Mouse (Mus musculus): ENCODE data around the gene Dusp12. TPM values are rescaled to one million over a fixed set of nuclear protein-coding genes. Genes with fewer than 3 reads are reported as not detected.

The Dusp12 gene
- polyA plus RNA-seq, 1 experiment from 2014 or later = 38.9 TPM

GRCm38 (mm10) chr1:170850007-170850406 is 35.3 kb downstream of the Dusp12 start:
- Histone ChIP-seq H3K27ac (ENCODE audit: low read length) (no peak overlapping the region), H3K9me3 (ENCODE audit: control insufficient read depth, low read depth, low read length) (no peaks in the 10 kb centered on the region), H3K9ac (replicated peaks; ENCODE audit: low read depth, low read length) (no peak overlapping the region), H3K4me3 (ENCODE audit: low read depth, low read length) (no peak overlapping the region), H3K27me3 (ENCODE audit: control insufficient read depth, insufficient read depth, low read length) (no peaks in the 10 kb centered on the region), H3K36me3 (ENCODE audit: control insufficient read depth, insufficient read depth, low read length) (no peaks in the 10 kb centered on the region), H3K4me2 (replicated peaks; ENCODE audit: low read depth, low read length) (no peak overlapping the region), H3K4me1 (ENCODE audit: control insufficient read depth, insufficient read depth, low read length) (no peaks in the 10 kb centered on the region)
- no peak for ATAC-seq (ENCODE audit: insufficient number of reproducible peaks, insufficient read depth, low FRiP score, low read depth)
- WGBS = 97% methylated on average over 2 of the region's 2 CpGs

DNA sequence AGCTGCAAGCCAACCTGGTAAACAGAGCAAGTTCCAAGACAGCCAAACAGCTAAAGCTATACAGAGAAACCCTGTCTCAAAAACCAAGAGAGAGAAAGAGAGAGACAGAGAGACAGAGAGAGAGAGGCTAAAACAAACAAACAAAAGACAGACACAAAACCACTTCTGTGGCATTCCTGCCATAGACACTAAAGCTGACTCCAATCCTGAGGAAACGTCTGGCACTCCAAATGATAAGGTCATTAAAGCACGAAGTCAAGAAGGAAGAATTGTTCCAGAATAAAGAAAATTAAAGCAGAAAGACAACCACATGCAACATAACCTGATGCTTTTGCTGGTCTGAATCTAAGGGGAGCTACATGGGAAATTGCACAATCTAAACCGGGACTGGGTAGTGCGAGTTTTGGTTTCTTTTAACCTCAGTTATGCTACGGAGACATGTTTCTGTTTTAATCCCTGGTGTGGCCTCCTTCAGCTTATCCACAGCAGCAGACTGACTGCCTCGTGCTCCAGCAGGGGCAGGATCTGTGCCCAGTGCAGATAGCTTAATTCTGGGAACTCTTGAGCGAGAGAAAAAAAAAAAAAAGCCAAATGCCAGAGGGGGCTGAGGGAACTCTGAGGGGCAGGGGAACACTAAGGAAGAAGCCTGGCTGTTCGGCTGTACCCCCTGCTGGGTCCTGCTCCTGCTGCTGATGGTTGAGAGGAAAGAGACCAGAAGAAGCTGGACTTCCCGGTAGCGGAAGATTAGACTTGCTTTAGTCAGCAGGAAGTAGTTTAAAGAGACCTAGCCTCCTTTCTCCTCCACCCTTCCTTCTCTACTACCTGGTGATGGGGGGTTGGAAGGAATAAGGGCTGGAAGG is 39.7 kb downstream of the Dusp12 start:
- no peak overlapping the region for H3K4me3 ChIP-seq (ENCODE audit: low read depth, low read length)
- H3K27ac ChIP-seq (ENCODE audit: low read length) = no peak overlapping the region
- H3K36me3 ChIP-seq (ENCODE audit: control insufficient read depth, insufficient read depth, low read length) = no peaks in the 10 kb centered on the region
- ATAC-seq (ENCODE audit: insufficient number of reproducible peaks, insufficient read depth, low FRiP score, low read depth) = no peak
- no peaks in the 10 kb centered on the region for H3K4me1 ChIP-seq (ENCODE audit: control insufficient read depth, insufficient read depth, low read length)
- H3K9ac ChIP-seq (replicated peaks; ENCODE audit: low read depth, low read length) = no peak overlapping the region
- H3K27me3 ChIP-seq (ENCODE audit: control insufficient read depth, insufficient read depth, low read length) = no peaks in the 10 kb centered on the region
- H3K9me3 ChIP-seq (ENCODE audit: control insufficient read depth, low read depth, low read length) = no peaks in the 10 kb centered on the region
- 49% methylated on average over 10 of the region's 10 CpGs for WGBS
- H3K4me2 ChIP-seq (replicated peaks; ENCODE audit: low read depth, low read length) = no peak overlapping the region

- 50% methylated on average over 8 of the region's 8 CpGs for WGBS
- no peak overlapping the region for H3K27ac ChIP-seq (ENCODE audit: low read length)
- H3K27me3 ChIP-seq (ENCODE audit: control insufficient read depth, insufficient read depth, low read length) = no peaks in the 10 kb centered on the region
- no peak overlapping the region for H3K4me3 ChIP-seq (ENCODE audit: low read depth, low read length)
- H3K9me3 ChIP-seq (ENCODE audit: control insufficient read depth, low read depth, low read length) = no peaks in the 10 kb centered on the region
- no peaks in the 10 kb centered on the region for H3K4me1 ChIP-seq (ENCODE audit: control insufficient read depth, insufficient read depth, low read length)
- no peak for ATAC-seq (ENCODE audit: insufficient number of reproducible peaks, insufficient read depth, low FRiP score, low read depth)
- H3K9ac ChIP-seq (replicated peaks; ENCODE audit: low read depth, low read length) = no peak overlapping the region
- H3K4me2 ChIP-seq (replicated peaks; ENCODE audit: low read depth, low read length) = no peak overlapping the region
- H3K36me3 ChIP-seq (ENCODE audit: control insufficient read depth, insufficient read depth, low read length) = no peaks in the 10 kb centered on the region; the same call in 1 of the 2 replicates
Measured at GRCm38 (mm10) chr1:170844380-170844779, 41.0 kb downstream of the Dusp12 start.

DNA sequence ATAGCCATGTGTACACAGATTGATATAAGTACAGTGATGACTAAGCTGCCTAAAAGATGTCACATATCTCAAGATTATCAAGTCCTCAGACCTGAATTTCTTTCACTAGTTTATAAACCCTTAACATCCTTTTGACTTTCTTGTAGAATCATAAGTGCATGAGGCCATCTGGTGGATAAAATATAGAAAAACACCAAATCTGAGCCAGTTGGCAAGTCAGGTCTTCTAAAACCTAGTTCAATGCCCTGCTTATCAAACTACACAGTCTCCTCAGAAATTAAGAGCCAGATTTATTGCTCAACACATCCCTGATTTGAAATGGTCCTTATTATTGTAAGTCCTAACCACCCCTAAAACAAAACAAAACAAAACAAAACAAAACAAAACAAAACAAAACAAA is 45.7 kb downstream of the Dusp12 start:
- no peaks in the 10 kb centered on the region for H3K4me1 ChIP-seq (ENCODE audit: control insufficient read depth, insufficient read depth, low read length)
- H3K36me3 ChIP-seq (ENCODE audit: control insufficient read depth, insufficient read depth, low read length) = no peaks in the 10 kb centered on the region; the same call in 1 of the 2 replicates
- no peak overlapping the region for H3K9ac ChIP-seq (replicated peaks; ENCODE audit: low read depth, low read length)
- no peak overlapping the region for H3K4me3 ChIP-seq (ENCODE audit: low read depth, low read length)
- H3K4me2 ChIP-seq (replicated peaks; ENCODE audit: low read depth, low read length) = no peak overlapping the region
- no peaks in the 10 kb centered on the region for H3K27me3 ChIP-seq (ENCODE audit: control insufficient read depth, insufficient read depth, low read length)
- no peak for ATAC-seq (ENCODE audit: insufficient number of reproducible peaks, insufficient read depth, low FRiP score, low read depth)
- H3K9me3 ChIP-seq (ENCODE audit: control insufficient read depth, low read depth, low read length) = no peaks in the 10 kb centered on the region
- H3K27ac ChIP-seq (ENCODE audit: low read length) = no peak overlapping the region

GRCm38 (mm10) chr1:170834756-170835155 is 50.6 kb downstream of the Dusp12 start:
- no peak for ATAC-seq (ENCODE audit: insufficient number of reproducible peaks, insufficient read depth, low FRiP score, low read depth)
- WGBS = 86% methylated on average over 9 of the region's 9 CpGs

DNA sequence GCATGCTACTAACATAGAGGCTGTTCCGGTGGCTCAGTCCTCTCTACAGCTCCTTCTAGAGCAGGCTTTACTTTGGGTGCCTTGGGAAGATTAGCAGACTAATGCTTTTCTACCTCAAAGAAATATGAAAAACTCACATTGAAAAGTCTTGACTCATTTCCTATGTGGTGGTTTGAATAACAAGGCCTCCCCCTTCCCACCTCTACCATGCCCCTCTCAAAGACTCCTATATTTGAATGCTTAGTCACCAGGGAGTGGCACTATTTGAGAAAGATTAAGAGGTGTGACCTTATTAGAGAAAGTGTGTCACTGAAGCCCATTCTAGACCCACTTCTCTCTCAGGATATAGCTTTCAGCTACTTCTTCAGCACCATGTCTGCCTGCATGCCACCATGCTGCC is 55.6 kb downstream of the Dusp12 start:
- Histone ChIP-seq H3K4me3 (ENCODE audit: low read depth, low read length) (no peak overlapping the region), H3K27ac (ENCODE audit: low read length) (no peak overlapping the region), H3K4me2 (replicated peaks; ENCODE audit: low read depth, low read length) (no peak overlapping the region), H3K27me3 (ENCODE audit: control insufficient read depth, insufficient read depth, low read length) (no peaks in the 10 kb centered on the region), H3K36me3 (ENCODE audit: control insufficient read depth, insufficient read depth, low read length) (no peaks in the 10 kb centered on the region; the same call in 1 of the 2 replicates), H3K9ac (replicated peaks; ENCODE audit: low read depth, low read length) (no peak overlapping the region), H3K4me1 (ENCODE audit: control insufficient read depth, insufficient read depth, low read length) (no peaks in the 10 kb centered on the region), H3K9me3 (ENCODE audit: control insufficient read depth, low read depth, low read length) (no peaks in the 10 kb centered on the region)
- 100% methylated on average over 1 of the region's 1 CpGs for WGBS
- no peak for ATAC-seq (ENCODE audit: insufficient number of reproducible peaks, insufficient read depth, low FRiP score, low read depth)

More at GRCm38 (mm10) chr1:170834756-170835155, 50.6 kb downstream of the Dusp12 start:
- no peak overlapping the region for H3K4me3 ChIP-seq (ENCODE audit: low read depth, low read length)
- H3K27me3 ChIP-seq (ENCODE audit: control insufficient read depth, insufficient read depth, low read length) = no peaks in the 10 kb centered on the region
- no peak overlapping the region for H3K9ac ChIP-seq (replicated peaks; ENCODE audit: low read depth, low read length)
- no peaks in the 10 kb centered on the region for H3K9me3 ChIP-seq (ENCODE audit: control insufficient read depth, low read depth, low read length)
- H3K36me3 ChIP-seq (ENCODE audit: control insufficient read depth, insufficient read depth, low read length) = no peaks in the 10 kb centered on the region; the same call in 1 of the 2 replicates
- no peak overlapping the region for H3K27ac ChIP-seq (ENCODE audit: low read length)
- H3K4me2 ChIP-seq (replicated peaks; ENCODE audit: low read depth, low read length) = no peak overlapping the region
- no peaks in the 10 kb centered on the region for H3K4me1 ChIP-seq (ENCODE audit: control insufficient read depth, insufficient read depth, low read length)

GRCm38 (mm10) chr1:170829344-170829743 is 56.0 kb downstream of the Dusp12 start:
- H3K4me2 ChIP-seq (replicated peaks; ENCODE audit: low read depth, low read length) = no peak overlapping the region
- no peak overlapping the region for H3K4me3 ChIP-seq (ENCODE audit: low read depth, low read length)
- no peak for ATAC-seq (ENCODE audit: insufficient number of reproducible peaks, insufficient read depth, low FRiP score, low read depth)
- H3K36me3 ChIP-seq (ENCODE audit: control insufficient read depth, insufficient read depth, low read length) = no peaks in the 10 kb centered on the region
- H3K4me1 ChIP-seq (ENCODE audit: control insufficient read depth, insufficient read depth, low read length) = no peaks in the 10 kb centered on the region
- 81% methylated on average over 6 of the region's 6 CpGs for WGBS
- no peaks in the 10 kb centered on the region for H3K9me3 ChIP-seq (ENCODE audit: control insufficient read depth, low read depth, low read length)
- no peak overlapping the region for H3K27ac ChIP-seq (ENCODE audit: low read length)
- H3K27me3 ChIP-seq (ENCODE audit: control insufficient read depth, insufficient read depth, low read length) = no peaks in the 10 kb centered on the region
- no peak overlapping the region for H3K9ac ChIP-seq (replicated peaks; ENCODE audit: low read depth, low read length)
